In genomic region chr10:122757727-122758126, GRCm38 (mm10) we compare ENCODE assay signal across 19 mouse cellular contexts.
A peak's percentile ranks its signal among the peaks of the same experiment; 100 is the strongest.
DNase-seq lines count a peak whose midpoint lies in the region; ATAC-seq and TF ChIP-seq lines count a peak whose summit lies in the region.
"Had no signal": no experiment of that assay in that cellular context is flagged by ENCODE, and none has a peak within 500 bp of the region (broad histone marks: within the 10 kb centered on the region; RNA-seq: fewer than 3 reads in every experiment).

No protein-coding gene starts in this region.

- no peaks in the 10 kb centered on the region for H3K9me3 ChIP-seq in heart, postnatal 0 days (replicated peaks; ENCODE audit: control insufficient read depth, low read length)
- H3K9me3 ChIP-seq: heart, embryonic 12.5 days; hindbrain, embryonic 12.5 days; limb, embryonic 13.5 days; midbrain, embryonic 12.5 days had no signal

- H3K4me3 ChIP-seq in heart, postnatal 0 days (ENCODE audit: low read depth, low read length) = no peak overlapping the region
- H3K4me3 ChIP-seq: heart, embryonic 12.5 days; hindbrain, embryonic 12.5 days; limb, embryonic 13.5 days; midbrain, embryonic 12.5 days; myocyte had no signal

- no peaks in the 10 kb centered on the region for H3K36me3 ChIP-seq in heart, postnatal 0 days (replicated peaks; ENCODE audit: control insufficient read depth, insufficient read depth, low read length)
- H3K36me3 ChIP-seq: heart, embryonic 12.5 days; hindbrain, embryonic 12.5 days; limb, embryonic 13.5 days; midbrain, embryonic 12.5 days had no signal

- H3K4me2 ChIP-seq in heart, postnatal 0 days (ENCODE audit: low read depth, low read length) = no peak overlapping the region
- H3K4me2 ChIP-seq: heart, embryonic 12.5 days; hindbrain, embryonic 12.5 days; limb, embryonic 13.5 days; midbrain, embryonic 12.5 days had no signal

- no peak for DNase-seq in heart, postnatal 0 days (ENCODE audit: low spot score)
- DNase-seq in heart, postnatal 4 days = no peak
- DNase-seq in CD4-positive, CD25-positive, alpha-beta regulatory T cell, adult 2 months (ENCODE audit: low read depth, low spot score) = peak; percentile 38
- peak; percentile 30 for DNase-seq in T-cell, adult 2 months (ENCODE audit: low spot score)
- DNase-seq in thymus, postnatal 10 days (ENCODE audit: low spot score in 2 of 2) = peak; percentile 29 to 33
- DNase-seq in lung, postnatal 14 days = no peak
- DNase-seq in adrenal gland, postnatal 10 days = no peak
- DNase-seq: adrenal gland, adult 2 months; B cell, adult 2 months; cerebellum, adult 11-12 months; gastrocnemius, postnatal 14 days; layer of hippocampus, postnatal 36 days; lung, postnatal 36 days had no signal

- H3K4me1 ChIP-seq in heart, postnatal 0 days (ENCODE audit: control insufficient read depth, insufficient read depth) = peaks cover 12% of the 10 kb centered on the region; the same call in 1 of the 2 replicates

- TF ChIP-seq EP300 in heart, postnatal 0 days (IDR thresholded peaks at IDR 0.05; ENCODE audit: low read depth) = no peak

- TF ChIP-seq CTCF in heart, postnatal 0 days (IDR thresholded peaks at IDR 0.05; ENCODE audit: low read depth) = no peak

- 86% methylated on average over 12 of the region's 12 CpGs for WGBS in heart, postnatal 0 days

- no peak for ATAC-seq in heart, postnatal 0 days (ENCODE audit: insufficient read depth, low read depth)
- ATAC-seq: intestine, embryonic 16.5 days had no signal

- H3K27me3 ChIP-seq in heart, postnatal 0 days (ENCODE audit: control insufficient read depth, insufficient read depth, low read length) = no peaks in the 10 kb centered on the region
- H3K27me3 ChIP-seq: heart, embryonic 12.5 days; hindbrain, embryonic 12.5 days; limb, embryonic 13.5 days; midbrain, embryonic 12.5 days had no signal

- no peak overlapping the region for H3K9ac ChIP-seq in heart, postnatal 0 days (replicated peaks; ENCODE audit: low read depth, low read length)
- H3K9ac ChIP-seq: heart, embryonic 12.5 days; hindbrain, embryonic 12.5 days; limb, embryonic 13.5 days; midbrain, embryonic 12.5 days had no signal

- peak overlapping the region; percentile 7; the same call in 1 of the 2 replicates for H3K27ac ChIP-seq in heart, postnatal 0 days (ENCODE audit: low read depth)
- H3K27ac ChIP-seq: hindbrain, embryonic 12.5 days; limb, embryonic 13.5 days; midbrain, embryonic 12.5 days had no signal

Comparison
In these comparisons a context has a peak if more than half of its experiments do, and no peak if none do; other contexts are left out.
1. DNase-seq: peak in CD4-positive, CD25-positive, alpha-beta regulatory T cell, adult 2 months (single experiment), T-cell, adult 2 months (single experiment) and thymus, postnatal 10 days (2 of 2); none in heart, postnatal 0 days (single experiment), heart, postnatal 4 days (single experiment), lung, postnatal 14 days (single experiment) and adrenal gland, postnatal 10 days (single experiment).